Mouse (Mus musculus): Measurements from ENCODE around the gene Prmt8. TPM values are rescaled to one million over a fixed set of nuclear protein-coding genes. Genes with fewer than 3 reads are reported as not detected.
A peak's percentile ranks its signal among the peaks of the same experiment; 100 is the strongest.

Prmt8 gene
- total RNA-seq, 2 experiments from 2014 or later, result 87.4 to 98.2 TPM

DNA sequence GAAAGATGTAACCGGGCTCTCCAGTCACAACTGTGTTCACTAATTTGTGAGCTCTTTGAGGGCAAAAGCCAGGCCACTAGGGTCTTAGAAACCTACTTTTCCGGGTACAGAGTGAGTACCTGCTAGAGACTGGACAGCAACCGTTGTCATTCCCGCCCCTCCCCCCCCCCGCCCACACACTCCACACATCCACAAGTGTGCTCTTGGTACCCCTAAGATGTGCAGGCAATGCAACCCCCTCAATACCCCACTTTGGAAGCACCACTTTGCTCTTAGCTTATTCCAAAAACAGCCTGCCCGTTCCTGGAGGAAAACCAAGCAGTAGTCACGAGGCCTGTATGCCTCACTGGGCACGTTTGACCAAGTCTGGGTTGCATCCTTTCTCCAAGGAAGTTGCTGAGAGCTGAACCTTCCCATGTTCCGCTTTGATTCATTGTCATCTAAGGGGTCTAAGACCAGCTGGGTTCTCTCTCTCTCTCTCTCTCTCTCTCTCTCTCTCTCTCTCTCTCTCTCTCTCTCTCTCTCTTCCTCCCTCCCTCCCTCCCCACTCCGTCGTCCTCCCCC, 3.1 kb downstream of the Prmt8 start:
- peak; percentile 37 to 52 for DNase-seq (ENCODE audit: extremely low spot score in 1 of 2, low spot score in 2 of 2)
- no peak for TF ChIP-seq CTCF (IDR thresholded peaks at IDR 0.05)
- peak overlapping the region; percentile 41 for H3K4me3 ChIP-seq
- H3K27ac ChIP-seq, result no peak overlapping the region
- intact Hi-C loops (cut with DNase I), result loop anchor here (1.0 to 2.0 kb wide), 2 partner anchors 103 to 141 kb away; no protein-coding TSS in a partner anchor

DNA sequence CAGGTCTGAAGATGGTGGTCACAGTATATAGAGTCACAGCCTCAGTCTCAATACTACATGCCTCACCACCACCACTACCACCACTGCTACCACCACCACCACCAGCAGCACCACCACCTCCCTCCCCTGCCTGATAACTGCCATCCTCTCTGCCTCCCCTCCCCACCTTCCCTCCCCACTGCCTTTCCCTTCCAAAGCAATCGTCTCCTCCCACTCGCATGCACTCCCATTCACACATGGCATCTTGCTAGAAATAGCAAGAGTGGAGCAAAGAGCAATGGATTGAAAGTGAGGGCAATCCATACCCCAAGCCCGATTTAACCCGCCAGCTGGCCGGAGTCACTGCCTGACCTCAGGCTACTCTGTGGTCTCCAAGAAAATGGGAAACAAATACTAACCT, 3.7 kb downstream of the Prmt8 start:
- DNase-seq (ENCODE audit: extremely low spot score in 1 of 2, low spot score in 2 of 2), result no peak
- Histone ChIP-seq H3K27ac (no peak overlapping the region), H3K4me3 (peak overlapping the region; percentile 41)
- TF ChIP-seq CTCF (IDR thresholded peaks at IDR 0.05), result no peak
- intact Hi-C loops (cut with DNase I), result no loop called here

DNA sequence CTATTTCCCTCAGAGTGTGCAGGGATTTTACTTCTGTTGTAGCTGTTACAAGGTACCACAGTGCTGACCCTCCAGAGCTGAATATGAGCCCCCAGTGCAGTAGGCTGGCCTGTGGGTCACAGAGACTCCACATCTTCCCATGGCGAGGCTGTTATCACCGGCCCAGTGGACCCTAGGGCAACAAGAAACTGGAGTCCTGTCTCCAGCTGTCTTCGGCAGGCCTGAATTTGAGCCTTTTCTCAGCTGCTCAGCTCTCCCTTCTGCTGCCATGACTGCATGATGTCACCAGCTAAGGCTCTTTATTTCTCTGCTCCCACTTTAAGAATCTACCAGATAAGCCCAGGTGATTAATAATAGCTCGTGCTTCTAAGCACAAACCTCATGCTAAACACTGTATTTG, 11.0 kb downstream of the Prmt8 start:
- Histone ChIP-seq H3K4me3 (no peak overlapping the region), H3K27ac (no peak overlapping the region)
- intact Hi-C loops (cut with DNase I), result no loop called here
- DNase-seq (ENCODE audit: extremely low spot score in 1 of 2, low spot score in 2 of 2), result no peak
- no peak for TF ChIP-seq CTCF (IDR thresholded peaks at IDR 0.05)

GRCm38 (mm10) chr6:127757667-127758167, 11.6 kb downstream of the Prmt8 start:
- TF ChIP-seq CTCF (IDR thresholded peaks at IDR 0.05), result no peak
- H3K27ac ChIP-seq, result no peak overlapping the region
- intact Hi-C loops (cut with DNase I), result no loop called here
- no peak for DNase-seq (ENCODE audit: extremely low spot score in 1 of 2, low spot score in 2 of 2)
- no peak overlapping the region for H3K4me3 ChIP-seq

- no peak for TF ChIP-seq CTCF (IDR thresholded peaks at IDR 0.05)
- peak in 1 of 2 experiments; percentile 44 for DNase-seq (ENCODE audit: extremely low spot score in 1 of 2, low spot score in 2 of 2)
- Histone ChIP-seq H3K27ac (no peak overlapping the region), H3K4me3 (no peak overlapping the region)
- intact Hi-C loops (cut with DNase I), result loop anchor here (1.0 kb wide), 1 partner anchor 145 kb away; no protein-coding TSS in a partner anchor
These were observed 12.4 kb downstream of the Prmt8 start for GRCm38 (mm10) chr6:127756856-127757255.

DNA sequence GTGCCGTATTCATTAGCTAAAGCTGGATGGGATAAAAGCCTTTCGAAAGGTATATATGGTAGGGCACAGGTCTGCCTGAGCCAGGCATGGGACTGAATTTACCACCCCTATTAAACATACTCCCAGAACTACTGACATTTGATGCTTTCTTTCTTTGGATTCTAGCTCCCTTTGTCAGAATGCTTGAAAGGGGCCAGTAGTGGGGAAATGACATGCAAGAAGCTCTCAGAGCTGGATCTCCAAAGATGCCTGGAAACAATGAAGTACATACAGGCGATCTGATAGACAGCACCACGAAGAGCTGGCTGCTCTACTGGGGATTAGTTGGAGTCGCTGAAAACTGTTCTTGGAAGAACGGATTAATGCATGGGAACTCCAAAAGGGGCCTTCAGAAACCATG, 16.0 kb downstream of the Prmt8 start:
- no peak for TF ChIP-seq CTCF (IDR thresholded peaks at IDR 0.05)
- no peak for DNase-seq (ENCODE audit: extremely low spot score in 1 of 2, low spot score in 2 of 2)
- Histone ChIP-seq H3K27ac (no peak overlapping the region), H3K4me3 (no peak overlapping the region)
- intact Hi-C loops (cut with DNase I), result no loop called here

DNA sequence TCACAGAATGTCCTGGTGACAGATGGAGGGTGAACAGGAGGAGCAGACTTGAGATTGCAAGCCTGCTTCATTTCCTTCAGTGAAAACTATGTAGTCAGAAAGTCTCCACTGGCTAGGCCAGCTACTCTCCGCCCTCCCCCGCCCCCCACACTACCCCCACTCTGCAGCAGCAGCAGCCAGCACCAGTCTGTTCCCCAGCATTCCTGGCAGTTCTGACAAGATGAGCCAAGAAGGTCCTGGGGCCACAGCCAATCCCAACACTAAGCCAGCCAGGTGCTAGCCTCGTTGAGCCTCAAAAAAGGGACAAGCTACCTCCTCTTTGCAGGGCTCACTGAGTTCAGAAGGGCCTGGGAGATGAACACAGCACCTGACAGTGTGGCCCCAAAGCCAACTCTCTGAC, 16.6 kb downstream of the Prmt8 start:
- H3K27ac ChIP-seq, result no peak overlapping the region
- intact Hi-C loops (cut with DNase I), result no loop called here
- no peak for TF ChIP-seq CTCF (IDR thresholded peaks at IDR 0.05)
- no peak for DNase-seq (ENCODE audit: extremely low spot score in 1 of 2, low spot score in 2 of 2)
- H3K4me3 ChIP-seq, result no peak overlapping the region

DNA sequence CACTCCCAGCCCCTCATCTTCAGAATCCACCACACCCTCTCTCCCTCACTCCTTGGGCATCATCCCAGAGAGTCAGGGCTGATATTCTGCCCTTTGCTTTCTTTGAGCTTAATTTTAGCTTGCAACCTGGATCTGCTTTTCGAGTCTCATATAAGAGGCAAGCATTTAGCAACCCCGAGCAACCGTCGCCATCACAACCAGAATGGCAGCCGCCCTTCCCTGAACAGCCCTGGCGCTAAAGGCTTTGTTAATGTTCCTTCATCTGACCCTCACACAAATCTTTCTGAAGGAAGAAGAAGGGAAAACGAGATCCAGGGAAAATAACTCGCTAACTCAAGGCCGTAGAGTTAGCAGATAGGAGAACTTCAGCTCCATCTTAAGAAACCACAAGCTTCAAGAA, 17.8 kb downstream of the Prmt8 start:
- DNase-seq (ENCODE audit: extremely low spot score in 1 of 2, low spot score in 2 of 2), result no peak
- Histone ChIP-seq H3K27ac (no peak overlapping the region), H3K4me3 (no peak overlapping the region)
- intact Hi-C loops (cut with DNase I), result no loop called here
- no peak for TF ChIP-seq CTCF (IDR thresholded peaks at IDR 0.05)

DNA sequence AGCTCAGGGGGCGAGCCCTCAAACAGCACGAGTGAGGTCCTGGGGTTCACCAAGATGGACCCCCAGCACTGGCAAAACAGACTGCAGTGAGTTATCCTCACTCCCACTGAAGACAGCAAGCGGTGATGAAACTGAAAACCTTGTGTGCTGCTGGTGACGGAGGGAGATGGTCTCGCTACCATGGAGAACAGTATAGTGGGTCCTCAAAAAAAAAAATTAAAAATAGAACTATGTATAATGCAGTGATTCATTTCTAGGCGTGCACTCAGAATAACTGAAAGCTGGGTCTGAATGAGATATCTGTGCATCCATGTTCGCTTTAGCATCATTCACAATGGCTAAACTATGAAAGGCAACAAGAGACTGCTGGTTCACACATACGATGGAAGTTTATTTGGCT, 20.5 kb downstream of the Prmt8 start:
- intact Hi-C loops (cut with DNase I), result no loop called here
- DNase-seq (ENCODE audit: extremely low spot score in 1 of 2, low spot score in 2 of 2), result no peak
- Histone ChIP-seq H3K27ac (0 out of 2 replicates have a peak overlapping the region, but pooled peaks have one; percentile 30), H3K4me3 (no peak overlapping the region)
- TF ChIP-seq CTCF (IDR thresholded peaks at IDR 0.05), result no peak

GRCm38 (mm10) chr6:127742290-127742689, 27.0 kb downstream of the Prmt8 start:
- Histone ChIP-seq H3K27ac (peak overlapping the region; percentile 24; the same call in 1 of the 2 replicates), H3K4me3 (no peak overlapping the region)
- peak in 1 of 2 experiments; percentile 37 for DNase-seq (ENCODE audit: extremely low spot score in 1 of 2, low spot score in 2 of 2)
- no peak; the same call in 1 of the 2 replicates for TF ChIP-seq CTCF (IDR thresholded peaks at IDR 0.05)
- intact Hi-C loops (cut with DNase I), result no loop called here

GRCm38 (mm10) chr6:127741162-127741561, 28.1 kb downstream of the Prmt8 start:
- Histone ChIP-seq H3K27ac (no peak overlapping the region), H3K4me3 (no peak overlapping the region)
- no peak for DNase-seq (ENCODE audit: extremely low spot score in 1 of 2, low spot score in 2 of 2)
- intact Hi-C loops (cut with DNase I), result no loop called here
- TF ChIP-seq CTCF (IDR thresholded peaks at IDR 0.05), result no peak

DNA sequence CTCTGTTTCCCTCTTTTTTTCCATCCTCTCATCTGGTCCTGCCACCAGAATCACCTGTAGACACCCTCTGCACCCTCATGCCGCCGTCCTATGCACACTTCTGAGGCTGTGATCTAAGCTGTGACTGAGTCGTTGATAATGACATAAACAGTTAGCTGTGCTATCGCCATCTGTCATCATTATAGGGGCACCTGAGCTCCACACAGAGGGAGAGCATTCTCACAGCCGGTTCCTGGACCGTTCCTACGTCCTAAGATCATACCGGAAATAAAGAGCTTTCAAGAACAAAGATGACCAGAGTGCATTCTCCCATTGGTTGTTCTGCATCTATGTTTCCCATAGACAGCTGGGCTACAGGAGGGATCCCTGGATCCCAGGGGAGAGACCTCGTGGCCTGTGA, 28.6 kb downstream of the Prmt8 start:
- DNase-seq (ENCODE audit: extremely low spot score in 1 of 2, low spot score in 2 of 2), result no peak
- Histone ChIP-seq H3K4me3 (no peak overlapping the region), H3K27ac (no peak overlapping the region)
- intact Hi-C loops (cut with DNase I), result no loop called here
- no peak for TF ChIP-seq CTCF (IDR thresholded peaks at IDR 0.05)

GRCm38 (mm10) chr6:127739921-127740320, 29.4 kb downstream of the Prmt8 start:
- Histone ChIP-seq H3K4me3 (no peak overlapping the region), H3K27ac (no peak overlapping the region)
- intact Hi-C loops (cut with DNase I), result no loop called here
- no peak for TF ChIP-seq CTCF (IDR thresholded peaks at IDR 0.05)
- DNase-seq (ENCODE audit: extremely low spot score in 1 of 2, low spot score in 2 of 2), result no peak
